Mouse (Mus musculus): ENCODE measurements at regions not wholly inside any gene's neighbourhood (a gene's known extent, or its start where the extent isn't known, plus 50 kb on each side); places are given as distances from the start of the nearest gene placed in this dataset.

- H3K9ac ChIP-seq (ENCODE audit: low read depth, low read length), result no peak overlapping the region
- H3K4me3 ChIP-seq (ENCODE audit: low read depth, low read length), result no peak overlapping the region
- H3K4me1 ChIP-seq (replicated peaks; ENCODE audit: control insufficient read depth, insufficient read depth, low read length), result no peaks in the 10 kb centered on the region; the same call in 1 of the 2 replicates
- no peak for TF ChIP-seq CTCF (IDR thresholded peaks at IDR 0.05; ENCODE audit: low read depth)
- H3K36me3 ChIP-seq (ENCODE audit: control insufficient read depth, insufficient read depth), result no peaks in the 10 kb centered on the region
- no peak overlapping the region for H3K27ac ChIP-seq (ENCODE audit: low read depth, low read length)
- 34% methylated on average over 4 of the region's 4 CpGs for WGBS
- no peak overlapping the region for H3K4me2 ChIP-seq (replicated peaks; ENCODE audit: low read depth)
- no peaks in the 10 kb centered on the region for H3K9me3 ChIP-seq (ENCODE audit: control insufficient read depth)
- peaks cover 55% of the 10 kb centered on the region for H3K27me3 ChIP-seq (replicated peaks; ENCODE audit: control insufficient read depth, insufficient read depth, low read length)
- no peak for ATAC-seq
Observed at GRCm38 (mm10) chr14:64582822-64583221, 478.7 kb downstream of the Prss52 start.

GRCm38 (mm10) chr14:64584221-64584620 lies 480.1 kb downstream of the Prss52 start:
- ATAC-seq, result no peak
- 62% methylated on average over 5 of the region's 5 CpGs for WGBS
- no peak overlapping the region for H3K4me3 ChIP-seq (ENCODE audit: low read depth, low read length)
- H3K27ac ChIP-seq (ENCODE audit: low read depth, low read length), result no peak overlapping the region
- TF ChIP-seq CTCF (IDR thresholded peaks at IDR 0.05; ENCODE audit: low read depth), result no peak
- H3K27me3 ChIP-seq (replicated peaks; ENCODE audit: control insufficient read depth, insufficient read depth, low read length), result peaks cover 68% of the 10 kb centered on the region
- no peaks in the 10 kb centered on the region for H3K36me3 ChIP-seq (ENCODE audit: control insufficient read depth, insufficient read depth)
- H3K4me2 ChIP-seq (replicated peaks; ENCODE audit: low read depth), result no peak overlapping the region
- H3K9ac ChIP-seq (ENCODE audit: low read depth, low read length), result no peak overlapping the region
- H3K4me1 ChIP-seq (replicated peaks; ENCODE audit: control insufficient read depth, insufficient read depth, low read length), result no peaks in the 10 kb centered on the region; the same call in 1 of the 2 replicates
- no peaks in the 10 kb centered on the region for H3K9me3 ChIP-seq (ENCODE audit: control insufficient read depth)

GRCm38 (mm10) chr14:64585081-64585470 lies 481.0 kb downstream of the Prss52 start:
- H3K36me3 ChIP-seq (ENCODE audit: control insufficient read depth, insufficient read depth), result no peaks in the 10 kb centered on the region
- TF ChIP-seq CTCF (IDR thresholded peaks at IDR 0.05; ENCODE audit: low read depth), result no peak
- H3K9me3 ChIP-seq (ENCODE audit: control insufficient read depth), result no peaks in the 10 kb centered on the region
- no peak for ATAC-seq
- H3K27me3 ChIP-seq (replicated peaks; ENCODE audit: control insufficient read depth, insufficient read depth, low read length), result peaks cover 76% of the 10 kb centered on the region
- no peaks in the 10 kb centered on the region; the same call in 1 of the 2 replicates for H3K4me1 ChIP-seq (replicated peaks; ENCODE audit: control insufficient read depth, insufficient read depth, low read length)
- H3K4me2 ChIP-seq (replicated peaks; ENCODE audit: low read depth), result no peak overlapping the region
- no peak overlapping the region for H3K9ac ChIP-seq (ENCODE audit: low read depth, low read length)
- no peak overlapping the region for H3K27ac ChIP-seq (ENCODE audit: low read depth, low read length)
- H3K4me3 ChIP-seq (ENCODE audit: low read depth, low read length), result no peak overlapping the region
- WGBS, result 15% methylated on average over 5 of the region's 5 CpGs

GRCm38 (mm10) chr14:64585471-64586192 lies 481.5 kb downstream of the Prss52 start:
- no peaks in the 10 kb centered on the region for H3K36me3 ChIP-seq (ENCODE audit: control insufficient read depth, insufficient read depth)
- no peaks in the 10 kb centered on the region; the same call in 1 of the 2 replicates for H3K4me1 ChIP-seq (replicated peaks; ENCODE audit: control insufficient read depth, insufficient read depth, low read length)
- no peak overlapping the region for H3K4me2 ChIP-seq (replicated peaks; ENCODE audit: low read depth)
- H3K4me3 ChIP-seq (ENCODE audit: low read depth, low read length), result no peak overlapping the region
- H3K9me3 ChIP-seq (ENCODE audit: control insufficient read depth), result no peaks in the 10 kb centered on the region
- TF ChIP-seq CTCF (IDR thresholded peaks at IDR 0.05; ENCODE audit: low read depth), result no peak
- ATAC-seq, result no peak
- no peak overlapping the region for H3K27ac ChIP-seq (ENCODE audit: low read depth, low read length)
- peaks cover 82% of the 10 kb centered on the region for H3K27me3 ChIP-seq (replicated peaks; ENCODE audit: control insufficient read depth, insufficient read depth, low read length)
- WGBS, result 9% methylated on average over 28 of the region's 28 CpGs
- H3K9ac ChIP-seq (ENCODE audit: low read depth, low read length), result no peak overlapping the region

- ATAC-seq, result no peak
- H3K9me3 ChIP-seq (ENCODE audit: control insufficient read depth), result no peaks in the 10 kb centered on the region
- H3K4me3 ChIP-seq (ENCODE audit: low read depth, low read length), result peak overlapping the region; percentile 52
- H3K36me3 ChIP-seq (ENCODE audit: control insufficient read depth, insufficient read depth), result no peaks in the 10 kb centered on the region
- WGBS, result 8% methylated on average over 12 of the region's 12 CpGs
- H3K4me1 ChIP-seq (replicated peaks; ENCODE audit: control insufficient read depth, insufficient read depth, low read length), result no peaks in the 10 kb centered on the region; the same call in 1 of the 2 replicates
- H3K9ac ChIP-seq (ENCODE audit: low read depth, low read length), result no peak overlapping the region
- peak overlapping the region; percentile 91; the same call in 1 of the 2 replicates for H3K4me2 ChIP-seq (replicated peaks; ENCODE audit: low read depth)
- peaks cover 84% of the 10 kb centered on the region for H3K27me3 ChIP-seq (replicated peaks; ENCODE audit: control insufficient read depth, insufficient read depth, low read length)
- no peak for TF ChIP-seq CTCF (IDR thresholded peaks at IDR 0.05; ENCODE audit: low read depth)
- no peak overlapping the region for H3K27ac ChIP-seq (ENCODE audit: low read depth, low read length)
Observed at GRCm38 (mm10) chr14:64586386-64586859, 482.3 kb downstream of the Prss52 start.

GRCm38 (mm10) chr14:64586860-64587698 lies 483.0 kb downstream of the Prss52 start:
- H3K36me3 ChIP-seq (ENCODE audit: control insufficient read depth, insufficient read depth), result no peaks in the 10 kb centered on the region
- peaks cover 85% of the 10 kb centered on the region for H3K27me3 ChIP-seq (replicated peaks; ENCODE audit: control insufficient read depth, insufficient read depth, low read length)
- peak overlapping the region; percentile 91 for H3K4me2 ChIP-seq (replicated peaks; ENCODE audit: low read depth)
- no peak overlapping the region for H3K27ac ChIP-seq (ENCODE audit: low read depth, low read length)
- peak overlapping the region; percentile 52 for H3K4me3 ChIP-seq (ENCODE audit: low read depth, low read length)
- WGBS, result 2% methylated on average over 50 of the region's 58 CpGs
- TF ChIP-seq CTCF (IDR thresholded peaks at IDR 0.05; ENCODE audit: low read depth), result no peak
- H3K9me3 ChIP-seq (ENCODE audit: control insufficient read depth), result no peaks in the 10 kb centered on the region
- 0 out of 2 replicates have a peak, but pooled peaks have one; percentile 19 for ATAC-seq
- H3K4me1 ChIP-seq (replicated peaks; ENCODE audit: control insufficient read depth, insufficient read depth, low read length), result no peaks in the 10 kb centered on the region; the same call in 1 of the 2 replicates
- no peak overlapping the region for H3K9ac ChIP-seq (ENCODE audit: low read depth, low read length)

Data from intestine, postnatal 0 days (tissue).